In the genomic region with DNA sequence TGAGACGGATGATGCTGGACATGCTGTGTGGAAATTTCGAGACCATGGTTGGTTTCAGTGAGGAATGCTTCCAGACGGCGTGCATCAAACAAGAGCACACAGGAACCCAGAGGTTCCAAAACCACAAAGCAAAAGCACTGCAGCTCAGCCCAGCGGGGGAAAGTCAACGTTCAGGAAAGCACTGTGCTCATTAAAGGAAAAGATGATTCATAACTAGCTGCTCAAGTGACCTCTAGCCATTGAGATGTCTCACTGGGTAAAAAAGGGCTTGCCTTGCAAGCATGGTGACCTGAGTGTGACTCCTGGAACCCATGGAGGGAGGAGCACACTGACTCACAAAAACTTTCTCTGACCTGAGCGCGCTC, we compare ENCODE assay signal across 14 mouse cellular contexts. TPM values are rescaled to one million over a fixed set of nuclear protein-coding genes. Genes with fewer than 3 reads are reported as not detected.
DNase-seq lines count a peak whose midpoint lies in the region; ATAC-seq and TF ChIP-seq lines count a peak whose summit lies in the region.
"Had no signal": no experiment of that assay in that cellular context is flagged by ENCODE, and none has a peak within 500 bp of the region (broad histone marks: within the 10 kb centered on the region; RNA-seq: fewer than 3 reads in every experiment).

No protein-coding gene starts in this region.

- H3K27ac ChIP-seq in embryonic facial prominence, embryonic 14.5 days (replicated peaks; ENCODE audit: low read depth, low read length), result no peak overlapping the region
- H3K27ac ChIP-seq in embryonic facial prominence, embryonic 10.5 days (replicated peaks), result no peak overlapping the region
- H3K27ac ChIP-seq in liver, embryonic 13.5 days, result peak overlapping the region; percentile 76; the same call in 1 of the 2 replicates
- no peak overlapping the region for H3K27ac ChIP-seq in liver, embryonic 11.5 days (ENCODE audit: low read depth, low read length)
- peak overlapping the region; percentile 46; the same call in 1 of the 2 replicates for H3K27ac ChIP-seq in small intestine, adult 2 months (ENCODE audit: insufficient read depth, low read depth, low read length)

- TF ChIP-seq POLR2A in small intestine, adult 2 months (IDR thresholded peaks at IDR 0.05; ENCODE audit: low read depth, low read length), result no peak

- H3K4me3 ChIP-seq in embryonic facial prominence, embryonic 14.5 days (ENCODE audit: low read depth, low read length), result no peak overlapping the region
- H3K4me3 ChIP-seq in embryonic facial prominence, embryonic 10.5 days, result no peak overlapping the region
- no peak overlapping the region for H3K4me3 ChIP-seq in liver, embryonic 13.5 days (replicated peaks)
- H3K4me3 ChIP-seq in liver, embryonic 11.5 days (ENCODE audit: low read depth, low read length), result no peak overlapping the region
- H3K4me3 ChIP-seq in small intestine, adult 2 months (ENCODE audit: low read depth, low read length), result no peak overlapping the region
- H3K4me3 ChIP-seq: megakaryocyte, embryonic 14.5 days had no signal

- H3K36me3 ChIP-seq in embryonic facial prominence, embryonic 14.5 days (ENCODE audit: control insufficient read depth, insufficient read depth, low read length), result no peaks in the 10 kb centered on the region
- no peaks in the 10 kb centered on the region for H3K36me3 ChIP-seq in embryonic facial prominence, embryonic 10.5 days (replicated peaks)
- no peaks in the 10 kb centered on the region for H3K36me3 ChIP-seq in liver, embryonic 13.5 days
- no peaks in the 10 kb centered on the region for H3K36me3 ChIP-seq in liver, embryonic 11.5 days (ENCODE audit: control insufficient read depth, insufficient read depth, low read length)
- no peaks in the 10 kb centered on the region for H3K36me3 ChIP-seq in small intestine, adult 2 months (ENCODE audit: control insufficient read depth, insufficient read depth, low read length)

- no peak overlapping the region for H3K4me2 ChIP-seq in embryonic facial prominence, embryonic 14.5 days (ENCODE audit: low read depth, low read length)
- H3K4me2 ChIP-seq in liver, embryonic 13.5 days, result 0 out of 2 replicates have a peak overlapping the region, but pooled peaks have one; percentile 1
- no peak overlapping the region for H3K4me2 ChIP-seq in liver, embryonic 11.5 days

- 62% methylated on average over 8 of the region's 8 CpGs for WGBS in embryonic facial prominence, embryonic 14.5 days
- WGBS in embryonic facial prominence, embryonic 10.5 days, result 83% methylated on average over 8 of the region's 8 CpGs
- 49% methylated on average over 8 of the region's 8 CpGs for WGBS in liver, embryonic 13.5 days (ENCODE audit: insufficient replicate concordance)
- 69% methylated on average over 8 of the region's 8 CpGs for WGBS in liver, embryonic 11.5 days
- WGBS in small intestine, adult 2 months, result 76% methylated on average over 8 of the region's 8 CpGs

- H3K4me1 ChIP-seq in embryonic facial prominence, embryonic 14.5 days (ENCODE audit: control insufficient read depth, insufficient read depth, low read length), result peaks cover 5% of the 10 kb centered on the region; the same call in 1 of the 2 replicates
- H3K4me1 ChIP-seq in embryonic facial prominence, embryonic 10.5 days, result peaks cover 21% of the 10 kb centered on the region
- peaks cover 55% of the 10 kb centered on the region for H3K4me1 ChIP-seq in liver, embryonic 13.5 days (replicated peaks)
- peaks cover 25% of the 10 kb centered on the region for H3K4me1 ChIP-seq in liver, embryonic 11.5 days (replicated peaks; ENCODE audit: control insufficient read depth, insufficient read depth, low read length)
- H3K4me1 ChIP-seq in small intestine, adult 2 months (ENCODE audit: control insufficient read depth, insufficient read depth, insufficient read length, low read length), result peaks cover 29% of the 10 kb centered on the region

- H3K9ac ChIP-seq in embryonic facial prominence, embryonic 14.5 days (ENCODE audit: low read depth, low read length), result no peak overlapping the region
- H3K9ac ChIP-seq in liver, embryonic 13.5 days, result no peak overlapping the region
- no peak overlapping the region for H3K9ac ChIP-seq in liver, embryonic 11.5 days (ENCODE audit: low read depth, low read length)

- ATAC-seq in embryonic facial prominence, embryonic 14.5 days (ENCODE audit: low read depth), result no peak
- no peak for ATAC-seq in liver, embryonic 13.5 days (ENCODE audit: low read depth)
- ATAC-seq in liver, embryonic 11.5 days (replicated peaks; ENCODE audit: low FRiP score), result no peak
- peak; percentile 67 for ATAC-seq in activated CD4-positive, CD25-positive, alpha-beta regulatory T cell, adult 4 months

- TF ChIP-seq CTCF in small intestine, adult 2 months (IDR thresholded peaks at IDR 0.05; ENCODE audit: extremely low read depth, insufficient read length, insufficient replicate concordance, low read depth, low read length), result no peak

- DNase-seq in embryonic facial prominence, embryonic 14.5 days (ENCODE audit: low spot score), result peak; percentile 19
- DNase-seq in embryonic facial prominence, embryonic 10.5 days (ENCODE audit: low spot score), result no peak
- no peak for DNase-seq in liver, embryonic 13.5 days
- DNase-seq in liver, embryonic 11.5 days (ENCODE audit: low spot score), result no peak
- no peak for DNase-seq in MN1 (ENCODE audit: low spot score)
- no peak for DNase-seq in cerebellum, postnatal 4 days (ENCODE audit: low spot score in 2 of 2)
- DNase-seq: embryo, embryonic 11 days; gastrocnemius, postnatal 10 days; heart, postnatal 10 days; right cerebral cortex, postnatal 4 days; thymus, adult 18-20 months had no signal

- H3K27me3 ChIP-seq in embryonic facial prominence, embryonic 14.5 days (replicated peaks; ENCODE audit: control insufficient read depth, insufficient read depth, low read length), result no peaks in the 10 kb centered on the region
- no peaks in the 10 kb centered on the region for H3K27me3 ChIP-seq in embryonic facial prominence, embryonic 10.5 days (replicated peaks; ENCODE audit: low read depth, poor library complexity, severe bottlenecking)
- no peaks in the 10 kb centered on the region for H3K27me3 ChIP-seq in liver, embryonic 13.5 days
- H3K27me3 ChIP-seq in liver, embryonic 11.5 days (replicated peaks; ENCODE audit: control insufficient read depth, insufficient read depth, low read length), result no peaks in the 10 kb centered on the region
- no peaks in the 10 kb centered on the region for H3K27me3 ChIP-seq in small intestine, adult 2 months (ENCODE audit: control insufficient read depth, insufficient read depth, low read length)
- H3K27me3 ChIP-seq: megakaryocyte, embryonic 14.5 days had no signal

- no peaks in the 10 kb centered on the region for H3K9me3 ChIP-seq in embryonic facial prominence, embryonic 14.5 days (ENCODE audit: control insufficient read depth, low read length)
- H3K9me3 ChIP-seq in embryonic facial prominence, embryonic 10.5 days, result no peaks in the 10 kb centered on the region
- H3K9me3 ChIP-seq in liver, embryonic 13.5 days (replicated peaks), result no peaks in the 10 kb centered on the region
- no peaks in the 10 kb centered on the region for H3K9me3 ChIP-seq in liver, embryonic 11.5 days (ENCODE audit: control insufficient read depth, low read length)
- H3K9me3 ChIP-seq: megakaryocyte, embryonic 14.5 days had no signal

RNA-seq across cellular contexts. Expression of a gene that starts 47.7 kb away (rescaled TPM):
- 3.4 and 3.9 TPM in 2 replicates for polyA plus RNA-seq in embryonic facial prominence, embryonic 14.5 days (2014; fragmentation: Nextera tagmentation; extraction: Ambion mirVana)
- polyA plus RNA-seq in embryonic facial prominence, embryonic 10.5 days (2016; fragmentation: Nextera tagmentation; extraction: Ambion mirVana), result 2.6 and 3.2 TPM in 2 replicates
- 1.7 and 2.4 TPM in 2 replicates for polyA plus RNA-seq in liver, embryonic 13.5 days (2015; fragmentation: Nextera tagmentation; extraction: Ambion mirVana)
- polyA plus RNA-seq in liver, embryonic 11.5 days (2014; fragmentation: Nextera tagmentation; extraction: Ambion mirVana), result 4.5 and 5.8 TPM in 2 replicates
- 1 to 10 TPM; 8.8 to 9.8 TPM for polyA plus RNA-seq in activated CD4-positive, CD25-positive, alpha-beta regulatory T cell, adult 4 months (2017; shearing (Covaris generic))
- polyA plus RNA-seq in small intestine, adult 2 months (2012; rRNA removed), result 0.84 and 1.3 TPM in 2 replicates

Comparison
In these comparisons a context has a peak if more than half of its experiments do, and no peak if none do; other contexts are left out.
1. H3K27ac ChIP-seq: peak in liver, embryonic 13.5 days (single experiment) and small intestine, adult 2 months (single experiment); none in embryonic facial prominence, embryonic 14.5 days (single experiment), embryonic facial prominence, embryonic 10.5 days (single experiment) and liver, embryonic 11.5 days (single experiment).